Mouse (Mus musculus) left cerebral cortex, postnatal 14 days (tissue): ENCODE data around the gene Zdhhc19. TPM values are rescaled to one million over a fixed set of nuclear protein-coding genes. Genes with fewer than 3 reads are reported as not detected.

Experiments used
- DNase-seq, 2 experiments: peaks; one replicate each; pipeline ENCODE4 v3.0.0; 2021 to 2022; ENCODE audit warnings: low spot score in 2 of 2, mixed read lengths in 1 of 2
- intact Hi-C: fragments of 180-260 bp; cut with DNase I; formaldehyde crosslinking; loops from one replicate; pipeline ENCODE4 v1.15.1; 2025
- total RNA-seq, 2 experiments: library from RNA; stranded (reverse); gene quantifications; 2 replicates each; pipeline ENCODE4 v1.2.3; 2021

Gene Zdhhc19
- total RNA-seq, 2 experiments from 2014 or later: not detected

- intact Hi-C loops: no loop called here
- no peak for DNase-seq
Measured at GRCm38 (mm10) chr16:32538761-32539255, 42.7 kb downstream of the Zdhhc19 start.

- no peak for DNase-seq
- intact Hi-C loops: no loop called here
Measured at GRCm38 (mm10) chr16:32541338-32542179, 45.5 kb downstream of the Zdhhc19 start.

GRCm38 (mm10) chr16:32543422-32543821 lies 47.4 kb downstream of the Zdhhc19 start:
- no peak for DNase-seq
- intact Hi-C loops: no loop called here

- no peak for DNase-seq
- intact Hi-C loops: no loop called here
Measured at GRCm38 (mm10) chr16:32547156-32548068, 51.3 kb downstream of the Zdhhc19 start.

- intact Hi-C loops: no loop called here
- no peak for DNase-seq
Measured at GRCm38 (mm10) chr16:32550084-32550483, 54.0 kb downstream of the Zdhhc19 start.

- DNase-seq: no peak
- intact Hi-C loops: no loop called here
Measured at GRCm38 (mm10) chr16:32550487-32550886, 54.4 kb downstream of the Zdhhc19 start.

- intact Hi-C loops: no loop called here
- no peak for DNase-seq
Measured at GRCm38 (mm10) chr16:32551346-32551747, 55.3 kb downstream of the Zdhhc19 start.

GRCm38 (mm10) chr16:32555588-32555987 lies 59.5 kb downstream of the Zdhhc19 start:
- intact Hi-C loops: no loop called here

GRCm38 (mm10) chr16:32559493-32559892 lies 63.4 kb downstream of the Zdhhc19 start:
- intact Hi-C loops: no loop called here

More at GRCm38 (mm10) chr16:32555588-32555987, 59.5 kb downstream of the Zdhhc19 start:
- DNase-seq: no peak

GRCm38 (mm10) chr16:32563056-32563793 lies 67.2 kb downstream of the Zdhhc19 start:
- intact Hi-C loops: no loop called here

More at GRCm38 (mm10) chr16:32559493-32559892, 63.4 kb downstream of the Zdhhc19 start:
- no peak for DNase-seq

GRCm38 (mm10) chr16:32567282-32567681 lies 71.2 kb downstream of the Zdhhc19 start:
- no peak for DNase-seq
- intact Hi-C loops: no loop called here

More at GRCm38 (mm10) chr16:32563056-32563793, 67.2 kb downstream of the Zdhhc19 start:
- DNase-seq: no peak

- no peak for DNase-seq
- intact Hi-C loops: no loop called here
Measured at GRCm38 (mm10) chr16:32568401-32568800, 72.3 kb downstream of the Zdhhc19 start.

GRCm38 (mm10) chr16:32570042-32570441 lies 74.0 kb downstream of the Zdhhc19 start:
- intact Hi-C loops: no loop called here
- no peak for DNase-seq

GRCm38 (mm10) chr16:32572528-32572927 lies 76.5 kb downstream of the Zdhhc19 start:
- intact Hi-C loops: no loop called here
- DNase-seq: no peak

- no peak for DNase-seq
- intact Hi-C loops: no loop called here
Measured at GRCm38 (mm10) chr16:32586482-32586881, 90.4 kb downstream of the Zdhhc19 start.

GRCm38 (mm10) chr16:32588568-32588967 lies 92.5 kb downstream of the Zdhhc19 start:
- intact Hi-C loops: no loop called here
- no peak for DNase-seq

- intact Hi-C loops: no loop called here
Measured at GRCm38 (mm10) chr16:32591521-32591920, 95.5 kb downstream of the Zdhhc19 start.

GRCm38 (mm10) chr16:32593283-32593805 lies 97.3 kb downstream of the Zdhhc19 start:
- DNase-seq: no peak
- intact Hi-C loops: no loop called here

More at GRCm38 (mm10) chr16:32591521-32591920, 95.5 kb downstream of the Zdhhc19 start:
- DNase-seq: no peak

- no peak for DNase-seq
Measured at GRCm38 (mm10) chr16:32593916-32594315, 97.9 kb downstream of the Zdhhc19 start.

More at GRCm38 (mm10) chr16:32593916-32594315, 97.9 kb downstream of the Zdhhc19 start:
- intact Hi-C loops: no loop called here
